ENCODE assay signal across 24 mouse cellular contexts in the genomic region with DNA sequence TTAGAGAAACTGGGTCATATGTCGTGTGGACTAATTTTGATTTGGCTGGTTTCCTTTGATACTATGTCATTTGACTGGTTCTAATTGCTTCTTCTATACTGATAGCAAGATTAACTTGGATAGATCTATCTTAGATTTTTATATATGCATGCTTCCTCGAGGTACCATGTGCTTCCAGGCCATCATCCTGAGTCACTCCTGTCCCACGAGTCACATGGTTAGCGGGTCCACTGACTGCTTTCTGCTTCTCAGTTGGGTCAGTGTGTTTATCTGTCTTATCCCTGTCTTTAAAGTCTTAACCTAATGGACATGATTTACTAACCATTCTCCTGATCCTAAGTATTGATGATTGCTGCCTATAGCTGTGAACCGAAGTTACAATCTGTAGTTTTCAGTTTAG. TPM values are rescaled to one million over a fixed set of nuclear protein-coding genes. Genes with fewer than 3 reads are reported as not detected.
DNase-seq lines count a peak whose midpoint lies in the region; ATAC-seq and TF ChIP-seq lines count a peak whose summit lies in the region.
"Had no signal": no experiment of that assay in that cellular context is flagged by ENCODE, and none has a peak within 500 bp of the region (broad histone marks: within the 10 kb centered on the region; RNA-seq: fewer than 3 reads in every experiment).

No protein-coding gene starts in this region.

- H3K4me1 ChIP-seq in neural tube, embryonic 14.5 days (ENCODE audit: control insufficient read depth, insufficient read depth, low read length), result no peaks in the 10 kb centered on the region
- H3K4me1 ChIP-seq in neural tube, embryonic 15.5 days, result 0 out of 2 replicates have a peak, but pooled peaks cover 4% of the 10 kb centered on the region
- peaks cover 19% of the 10 kb centered on the region for H3K4me1 ChIP-seq in embryonic facial prominence, embryonic 10.5 days

- H3K36me3 ChIP-seq in neural tube, embryonic 14.5 days (ENCODE audit: control insufficient read depth, insufficient read depth, low read length), result no peaks in the 10 kb centered on the region
- H3K36me3 ChIP-seq in neural tube, embryonic 15.5 days, result no peaks in the 10 kb centered on the region
- no peaks in the 10 kb centered on the region for H3K36me3 ChIP-seq in myocyte (ENCODE audit: control insufficient read depth, insufficient read depth)
- H3K36me3 ChIP-seq in embryonic facial prominence, embryonic 10.5 days (replicated peaks), result no peaks in the 10 kb centered on the region
- H3K36me3 ChIP-seq: embryonic facial prominence, embryonic 12.5 days; forebrain, embryonic 15.5 days had no signal

- H3K4me3 ChIP-seq in neural tube, embryonic 14.5 days (ENCODE audit: low read depth, low read length), result no peak overlapping the region
- no peak overlapping the region for H3K4me3 ChIP-seq in neural tube, embryonic 15.5 days (replicated peaks)
- no peak overlapping the region for H3K4me3 ChIP-seq in myocyte
- H3K4me3 ChIP-seq in embryonic facial prominence, embryonic 10.5 days, result no peak overlapping the region
- H3K4me3 ChIP-seq: embryonic facial prominence, embryonic 12.5 days; forebrain, embryonic 13.5 days; forebrain, embryonic 15.5 days had no signal

- H3ac ChIP-seq in myocyte (ENCODE audit: control insufficient read depth, insufficient read length), result no peak overlapping the region

- no peaks in the 10 kb centered on the region for H3K27me3 ChIP-seq in neural tube, embryonic 14.5 days (ENCODE audit: control insufficient read depth, insufficient read depth, low read length)
- no peaks in the 10 kb centered on the region for H3K27me3 ChIP-seq in neural tube, embryonic 15.5 days (replicated peaks)
- no peaks in the 10 kb centered on the region for H3K27me3 ChIP-seq in myocyte (ENCODE audit: control insufficient read depth, insufficient read depth, insufficient read length)
- no peaks in the 10 kb centered on the region for H3K27me3 ChIP-seq in embryonic facial prominence, embryonic 10.5 days (replicated peaks; ENCODE audit: low read depth, poor library complexity, severe bottlenecking)
- H3K27me3 ChIP-seq: CH12.LX; embryonic facial prominence, embryonic 12.5 days; forebrain, embryonic 13.5 days; forebrain, embryonic 15.5 days; Patski had no signal

- TF ChIP-seq POLR2A in myocyte (IDR thresholded peaks at IDR 0.05; ENCODE audit: insufficient read length, low read depth), result no peak

- no peak overlapping the region for H3K27ac ChIP-seq in neural tube, embryonic 14.5 days (ENCODE audit: low read depth, low read length)
- H3K27ac ChIP-seq in neural tube, embryonic 15.5 days (replicated peaks), result no peak overlapping the region
- no peak overlapping the region for H3K27ac ChIP-seq in embryonic facial prominence, embryonic 10.5 days (replicated peaks)
- H3K27ac ChIP-seq: embryonic facial prominence, embryonic 12.5 days; forebrain, embryonic 13.5 days; forebrain, embryonic 15.5 days had no signal

- peak; percentile 52 for DNase-seq in 416B (ENCODE audit: low read depth)
- DNase-seq in embryonic facial prominence, embryonic 10.5 days (ENCODE audit: low spot score), result no peak
- DNase-seq in testis, postnatal 10 days (ENCODE audit: low spot score), result no peak
- DNase-seq: adrenal gland, adult 2 months; adrenal gland, postnatal 10 days; adrenal gland, postnatal 25 days; cerebellum, adult 11 months; cerebellum, adult 18-20 months; cerebellum, adult 8-10 months; cerebellum, adult 9-11 months; cerebellum, postnatal 14 days; cerebellum, postnatal 36 days; embryo, embryonic 11 days; forebrain, postnatal 0 days had no signal

- H3K9me3 ChIP-seq in neural tube, embryonic 14.5 days (ENCODE audit: control insufficient read depth, low read length), result no peaks in the 10 kb centered on the region
- H3K9me3 ChIP-seq in neural tube, embryonic 15.5 days (replicated peaks), result no peaks in the 10 kb centered on the region
- no peaks in the 10 kb centered on the region for H3K9me3 ChIP-seq in embryonic facial prominence, embryonic 10.5 days
- H3K9me3 ChIP-seq: embryonic facial prominence, embryonic 12.5 days; forebrain, embryonic 13.5 days; forebrain, embryonic 15.5 days; G1E had no signal

- 89% methylated on average over 5 of the region's 5 CpGs for WGBS in neural tube, embryonic 14.5 days
- 90% methylated on average over 5 of the region's 5 CpGs for WGBS in neural tube, embryonic 15.5 days
- WGBS in embryonic facial prominence, embryonic 10.5 days, result 86% methylated on average over 5 of the region's 5 CpGs

- no peak overlapping the region for H3K9ac ChIP-seq in neural tube, embryonic 14.5 days (replicated peaks; ENCODE audit: low read depth, low read length)
- H3K9ac ChIP-seq in neural tube, embryonic 15.5 days (replicated peaks), result no peak overlapping the region
- H3K9ac ChIP-seq: embryonic facial prominence, embryonic 12.5 days; forebrain, embryonic 13.5 days; forebrain, embryonic 15.5 days; forebrain, postnatal 0 days had no signal

- H3K4me2 ChIP-seq in neural tube, embryonic 14.5 days (ENCODE audit: low read depth, low read length), result no peak overlapping the region
- no peak overlapping the region for H3K4me2 ChIP-seq in neural tube, embryonic 15.5 days
- no peak overlapping the region for H3K4me2 ChIP-seq in myocyte (ENCODE audit: low read depth)
- H3K4me2 ChIP-seq: embryonic facial prominence, embryonic 12.5 days; forebrain, embryonic 13.5 days; forebrain, embryonic 15.5 days had no signal

- H3K79me2 ChIP-seq in myocyte (ENCODE audit: control insufficient read depth, insufficient read depth), result peaks cover 100% of the 10 kb centered on the region

- 0 out of 2 replicates have a peak, but pooled peaks have one; percentile 9 for ATAC-seq in neural tube, embryonic 14.5 days (ENCODE audit: low read depth)
- ATAC-seq in neural tube, embryonic 15.5 days (ENCODE audit: low FRiP score), result no peak
- ATAC-seq: CD4-positive, CD25-positive, alpha-beta regulatory T cell, adult 4 months; forebrain, embryonic 13.5 days; forebrain, embryonic 15.5 days; forebrain, postnatal 0 days; Patski had no signal

TF ChIP-seq in myocyte, 11 proteins besides CTCF, POLR2A, EP300 and RAD21:
- peak; percentile 23 for TF ChIP-seq USF1 (IDR thresholded peaks at IDR 0.05; ENCODE audit: low read depth)
- TF ChIP-seq REST (IDR thresholded peaks at IDR 0.05; ENCODE audit: insufficient read depth, insufficient read length), result no peak
TF ChIP-seq in myocyte: peak in this region for 1.

RNA-seq across cellular contexts. Expression of a gene that starts 34.9 kb away (rescaled TPM):
- polyA plus RNA-seq in neural tube, embryonic 14.5 days (2014; fragmentation: Nextera tagmentation; extraction: Ambion mirVana), result 30.6 and 35.8 TPM in 2 replicates
- polyA plus RNA-seq in neural tube, embryonic 15.5 days (2015; fragmentation: Nextera tagmentation; extraction: Ambion mirVana), result 22.1 and 31.3 TPM in 2 replicates
- 23.6 TPM for polyA plus RNA-seq in myocyte (2012; fragmentation: generic; extraction: Trizol)
- polyA plus RNA-seq in embryonic facial prominence, embryonic 10.5 days (2016; fragmentation: Nextera tagmentation; extraction: Ambion mirVana), result 13.9 and 14.3 TPM in 2 replicates
